Mouse (Mus musculus) CH12.LX (cell line): Measurements from ENCODE around the gene Arhgef18.

ENCODE experiments used
- BHLHE40 ChIP-seq: IDR thresholded peaks from 2 replicates; pipeline ENCODE4 v1.6.1; 2011; ENCODE audit warnings: mild to moderate bottlenecking, low read depth, low read length, improper control_type of control experiment
- GABPA ChIP-seq: IDR thresholded peaks from 2 replicates; pipeline ENCODE4 v1.6.1; 2012; ENCODE audit warnings: low read depth, low read length, improper control_type of control experiment, inconsistent platforms; ENCODE audit not compliant: insufficient replicate concordance
- KAT2A ChIP-seq: IDR thresholded peaks from 2 replicates; pipeline ENCODE4 v1.6.1; 2012; ENCODE audit warnings: low read length, improper control_type of control experiment, inconsistent platforms; ENCODE audit not compliant: insufficient replicate concordance
- MAX ChIP-seq: IDR thresholded peaks from 2 replicates; pipeline ENCODE4 v1.6.1; 2011; ENCODE audit warnings: low read length, improper control_type of control experiment
- POLR2A ChIP-seq: IDR thresholded peaks from 2 replicates; pipeline ENCODE4 v1.6.1; 2011; ENCODE audit warnings: low read depth, mild to moderate bottlenecking, improper control_type of control experiment, low read length
- TBP ChIP-seq: conservative IDR thresholded peaks from 2 replicates; pipeline ENCODE4 v1.6.1; 2011; ENCODE audit warnings: low read depth, low read length, improper control_type of control experiment
- ZC3H11A ChIP-seq: IDR thresholded peaks from 2 replicates; pipeline ENCODE4 v1.6.1; 2012; ENCODE audit warnings: low read depth, mild to moderate bottlenecking, inconsistent platforms, low read length, improper control_type of control experiment

DNA sequence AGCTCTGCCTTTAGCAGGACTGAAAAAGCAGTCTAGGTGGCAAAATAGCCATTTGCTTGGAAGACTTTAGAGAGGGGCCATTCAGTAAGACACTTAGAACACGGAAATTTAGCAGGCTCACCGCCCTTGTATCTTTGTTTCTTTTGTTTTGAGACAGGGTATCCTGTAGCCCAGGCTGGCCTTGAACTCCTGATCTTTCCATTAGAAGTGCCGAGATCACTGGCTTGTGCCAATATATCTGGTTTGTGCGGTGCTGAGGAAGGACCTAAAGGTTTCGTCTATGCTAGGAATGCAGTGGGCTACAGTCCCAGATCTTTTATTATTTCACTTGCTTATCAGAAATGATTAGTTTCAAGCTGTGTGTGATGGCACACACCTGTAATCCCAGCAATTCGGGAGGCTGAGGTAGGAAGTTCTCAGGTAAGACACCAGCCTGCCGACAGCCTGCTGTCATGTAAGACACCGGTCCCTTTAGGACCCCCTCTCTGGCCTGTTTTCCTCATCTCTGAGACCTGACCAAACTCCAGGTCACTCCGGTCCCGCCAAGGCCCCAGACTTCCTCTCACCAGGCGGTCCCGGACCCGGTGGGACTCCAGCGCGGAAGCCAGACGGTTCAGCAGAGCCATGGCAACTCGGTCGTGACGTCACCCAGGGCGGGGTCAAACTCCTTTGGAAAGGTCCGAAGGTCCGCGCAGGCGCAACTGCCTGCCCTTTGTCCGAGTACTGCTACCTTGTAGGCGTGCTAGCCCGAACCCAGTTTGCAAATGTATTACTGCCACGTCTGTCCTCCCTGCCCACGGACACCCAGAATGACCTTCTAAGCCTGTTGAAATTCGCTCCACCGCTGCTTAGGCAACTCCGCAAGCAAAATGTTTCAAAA is 74.4 kb downstream of the Arhgef18 start, which contains the start of gene Pex11g:
- TF ChIP-seq ZC3H11A (no peak), GABPA (no peak), POLR2A (peak; percentile 87), BHLHE40 (no peak), KAT2A (no peak), MAX (no peak), TBP (peak; percentile 67; the same call in 1 of the 2 replicates)
